Mouse (Mus musculus): Measurements from ENCODE around the gene Angptl8.

GRCm38 (mm10) chr9:21811170-21811569 is 24.1 kb upstream of the Angptl8 start:
- no peak for TF ChIP-seq POLR2A (IDR thresholded peaks at IDR 0.05; ENCODE audit: borderline replicate concordance, insufficient read depth, low read length)
- no peak for TF ChIP-seq CTCF (IDR thresholded peaks at IDR 0.05; ENCODE audit: borderline replicate concordance, insufficient read depth, low read depth, low read length)

All from cerebellum, adult 2 months (tissue).